Mouse (Mus musculus): ENCODE data around the gene Chid1. TPM values are rescaled to one million over a fixed set of nuclear protein-coding genes. Genes with fewer than 3 reads are reported as not detected.

Chid1 gene
- polyA plus RNA-seq, 1 experiment: 30.7 TPM

- H3K4me1 ChIP-seq (ENCODE audit: control insufficient read depth, insufficient read depth, insufficient read length, low read length): peaks cover 13% of the 10 kb centered on the region
- WGBS: 87% methylated on average over 5 of the region's 5 CpGs
- no peaks in the 10 kb centered on the region for H3K36me3 ChIP-seq (ENCODE audit: control insufficient read depth, insufficient read depth, low read length)
- TF ChIP-seq POLR2A (IDR thresholded peaks at IDR 0.05; ENCODE audit: low read depth, low read length) (no peak), CTCF (IDR thresholded peaks at IDR 0.05; ENCODE audit: extremely low read depth, insufficient read length, insufficient replicate concordance, low read depth, low read length) (no peak)
- no peak overlapping the region for H3K27ac ChIP-seq (ENCODE audit: insufficient read depth, low read depth, low read length)
- H3K4me3 ChIP-seq (ENCODE audit: low read depth, low read length): no peak overlapping the region
- peaks cover 17% of the 10 kb centered on the region for H3K27me3 ChIP-seq (ENCODE audit: control insufficient read depth, insufficient read depth, low read length)
Measured at GRCm38 (mm10) chr7:141484186-141485120, 55.2 kb downstream of the Chid1 start.

DNA sequence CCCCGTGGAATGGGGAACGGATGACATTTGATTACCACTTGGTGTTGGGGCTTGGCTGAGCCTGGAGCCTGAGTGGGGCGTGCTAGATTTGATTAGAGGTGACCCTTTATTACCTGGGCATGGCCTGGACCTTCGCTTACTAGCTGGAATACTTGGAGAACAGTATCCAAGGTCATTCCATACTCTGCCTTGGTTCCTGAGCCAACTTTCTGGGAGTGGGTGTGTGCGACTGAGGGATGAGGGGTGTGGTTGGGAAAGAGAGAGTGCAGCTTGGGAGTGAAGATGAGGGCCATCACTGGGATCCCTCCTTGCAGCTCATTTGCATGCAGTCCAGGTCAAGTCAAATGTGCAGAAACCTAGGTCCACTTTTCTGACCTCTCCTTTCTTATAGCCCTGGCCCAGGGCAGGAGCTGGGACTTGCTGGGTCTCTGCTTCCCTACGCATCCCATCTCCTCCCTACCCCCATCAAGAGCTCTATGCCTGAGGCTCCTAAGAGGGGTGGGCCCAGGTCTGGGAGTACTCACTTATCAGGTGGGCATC lies 56.5 kb downstream of the Chid1 start:
- H3K4me3 ChIP-seq (ENCODE audit: low read depth, low read length): no peak overlapping the region
- H3K27me3 ChIP-seq (ENCODE audit: control insufficient read depth, insufficient read depth, low read length): peaks cover 17% of the 10 kb centered on the region
- H3K4me1 ChIP-seq (ENCODE audit: control insufficient read depth, insufficient read depth, insufficient read length, low read length): peaks cover 13% of the 10 kb centered on the region
- no peak overlapping the region for H3K27ac ChIP-seq (ENCODE audit: insufficient read depth, low read depth, low read length)
- WGBS: 43% methylated on average over 6 of the region's 6 CpGs
- TF ChIP-seq CTCF (IDR thresholded peaks at IDR 0.05; ENCODE audit: extremely low read depth, insufficient read length, insufficient replicate concordance, low read depth, low read length) (no peak), POLR2A (IDR thresholded peaks at IDR 0.05; ENCODE audit: low read depth, low read length) (no peak)
- no peaks in the 10 kb centered on the region for H3K36me3 ChIP-seq (ENCODE audit: control insufficient read depth, insufficient read depth, low read length)

DNA sequence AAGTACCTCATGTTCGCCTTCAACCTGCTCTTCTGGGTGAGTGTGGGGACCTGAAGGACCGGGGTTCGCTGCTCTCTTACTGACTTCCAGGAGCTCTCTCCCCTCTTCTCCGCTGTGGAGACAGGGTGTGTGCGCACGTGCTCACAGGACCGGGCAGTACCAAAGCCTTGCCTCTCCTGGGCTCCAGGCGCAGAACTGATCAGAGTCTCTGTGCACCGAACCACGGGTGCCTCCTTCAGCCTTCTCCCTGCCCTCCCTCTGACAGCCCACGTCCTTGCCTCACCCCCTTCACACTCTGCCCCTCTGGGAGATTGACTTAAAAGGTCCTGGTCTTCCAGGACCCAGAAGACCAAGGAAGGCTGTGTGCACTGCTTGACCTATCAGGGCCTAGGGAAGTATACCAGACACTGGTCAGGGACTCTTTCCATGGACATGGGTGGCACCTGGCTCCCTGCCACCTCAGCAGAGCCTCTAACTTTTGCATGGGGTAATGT lies 57.1 kb downstream of the Chid1 start:
- WGBS: 21% methylated on average over 11 of the region's 11 CpGs

GRCm38 (mm10) chr7:141481498-141482401 lies 57.9 kb downstream of the Chid1 start:
- Histone ChIP-seq H3K4me3 (ENCODE audit: low read depth, low read length) (peak overlapping the region; percentile 64), H3K27me3 (ENCODE audit: control insufficient read depth, insufficient read depth, low read length) (peaks cover 17% of the 10 kb centered on the region), H3K27ac (ENCODE audit: insufficient read depth, low read depth, low read length) (no peak overlapping the region), H3K36me3 (ENCODE audit: control insufficient read depth, insufficient read depth, low read length) (no peaks in the 10 kb centered on the region), H3K4me1 (ENCODE audit: control insufficient read depth, insufficient read depth, insufficient read length, low read length) (peaks cover 18% of the 10 kb centered on the region)
- TF ChIP-seq POLR2A (IDR thresholded peaks at IDR 0.05; ENCODE audit: low read depth, low read length) (no peak), CTCF (IDR thresholded peaks at IDR 0.05; ENCODE audit: extremely low read depth, insufficient read length, insufficient replicate concordance, low read depth, low read length) (peak; percentile 58; the same call in 1 of the 2 replicates)
- WGBS: 2% methylated on average over 80 of the region's 81 CpGs

More for the DNA sequence above, 57.1 kb downstream of the Chid1 start:
- TF ChIP-seq CTCF (IDR thresholded peaks at IDR 0.05; ENCODE audit: extremely low read depth, insufficient read length, insufficient replicate concordance, low read depth, low read length) (no peak), POLR2A (IDR thresholded peaks at IDR 0.05; ENCODE audit: low read depth, low read length) (no peak)
- no peaks in the 10 kb centered on the region for H3K36me3 ChIP-seq (ENCODE audit: control insufficient read depth, insufficient read depth, low read length)
- H3K4me1 ChIP-seq (ENCODE audit: control insufficient read depth, insufficient read depth, insufficient read length, low read length): peaks cover 13% of the 10 kb centered on the region
- peaks cover 17% of the 10 kb centered on the region for H3K27me3 ChIP-seq (ENCODE audit: control insufficient read depth, insufficient read depth, low read length)
- H3K4me3 ChIP-seq (ENCODE audit: low read depth, low read length): peak overlapping the region; percentile 64
- no peak overlapping the region for H3K27ac ChIP-seq (ENCODE audit: insufficient read depth, low read depth, low read length)

GRCm38 (mm10) chr7:141480842-141481497 lies 58.7 kb downstream of the Chid1 start:
- peak overlapping the region; percentile 64; the same call in 1 of the 2 replicates for H3K4me3 ChIP-seq (ENCODE audit: low read depth, low read length)
- TF ChIP-seq POLR2A (IDR thresholded peaks at IDR 0.05; ENCODE audit: low read depth, low read length): no peak
- TF ChIP-seq CTCF (IDR thresholded peaks at IDR 0.05; ENCODE audit: extremely low read depth, insufficient read length, insufficient replicate concordance, low read depth, low read length): peak; percentile 91; the same call in 1 of the 2 replicates
- H3K4me1 ChIP-seq (ENCODE audit: control insufficient read depth, insufficient read depth, insufficient read length, low read length): peaks cover 25% of the 10 kb centered on the region
- no peak overlapping the region for H3K27ac ChIP-seq (ENCODE audit: insufficient read depth, low read depth, low read length)
- WGBS: 9% methylated on average over 10 of the region's 10 CpGs
- no peaks in the 10 kb centered on the region for H3K36me3 ChIP-seq (ENCODE audit: control insufficient read depth, insufficient read depth, low read length)
- H3K27me3 ChIP-seq (ENCODE audit: control insufficient read depth, insufficient read depth, low read length): peaks cover 17% of the 10 kb centered on the region

DNA sequence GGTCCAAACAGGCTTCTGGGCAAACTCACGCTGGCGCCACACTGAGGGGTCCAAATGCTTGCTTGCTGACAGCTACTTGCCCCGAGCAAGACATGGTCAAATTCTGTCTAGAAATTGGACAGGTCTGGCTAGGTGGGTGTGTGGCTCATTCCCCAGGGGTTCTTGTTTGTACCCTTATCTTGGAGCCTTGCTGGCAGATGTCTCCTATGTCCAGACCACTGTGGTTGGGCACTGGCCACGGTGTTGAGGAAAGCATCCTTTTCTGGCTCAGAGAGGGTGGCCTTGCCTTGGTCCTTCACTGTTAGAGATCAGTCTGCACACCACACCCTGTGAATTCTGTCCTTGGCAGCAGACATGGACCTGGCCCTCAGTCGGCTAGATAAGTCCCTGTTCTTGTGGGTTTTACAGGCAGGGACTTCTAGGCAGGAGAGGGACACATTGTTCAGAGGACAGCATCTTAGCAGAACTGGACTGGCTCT lies 61.3 kb downstream of the Chid1 start:
- Histone ChIP-seq H3K36me3 (ENCODE audit: control insufficient read depth, insufficient read depth, low read length) (no peaks in the 10 kb centered on the region), H3K27ac (ENCODE audit: insufficient read depth, low read depth, low read length) (no peak overlapping the region), H3K4me1 (ENCODE audit: control insufficient read depth, insufficient read depth, insufficient read length, low read length) (peaks cover 36% of the 10 kb centered on the region), H3K4me3 (ENCODE audit: low read depth, low read length) (no peak overlapping the region), H3K27me3 (ENCODE audit: control insufficient read depth, insufficient read depth, low read length) (peaks cover 17% of the 10 kb centered on the region)
- WGBS: 56% methylated on average over 5 of the region's 5 CpGs
- TF ChIP-seq CTCF (IDR thresholded peaks at IDR 0.05; ENCODE audit: extremely low read depth, insufficient read length, insufficient replicate concordance, low read depth, low read length) (no peak), POLR2A (IDR thresholded peaks at IDR 0.05; ENCODE audit: low read depth, low read length) (no peak)
